Mouse (Mus musculus): ENCODE results near the gene Acsl1.
A peak's percentile ranks its signal among the peaks of the same experiment; 100 is the strongest.

Acsl1 gene

DNA sequence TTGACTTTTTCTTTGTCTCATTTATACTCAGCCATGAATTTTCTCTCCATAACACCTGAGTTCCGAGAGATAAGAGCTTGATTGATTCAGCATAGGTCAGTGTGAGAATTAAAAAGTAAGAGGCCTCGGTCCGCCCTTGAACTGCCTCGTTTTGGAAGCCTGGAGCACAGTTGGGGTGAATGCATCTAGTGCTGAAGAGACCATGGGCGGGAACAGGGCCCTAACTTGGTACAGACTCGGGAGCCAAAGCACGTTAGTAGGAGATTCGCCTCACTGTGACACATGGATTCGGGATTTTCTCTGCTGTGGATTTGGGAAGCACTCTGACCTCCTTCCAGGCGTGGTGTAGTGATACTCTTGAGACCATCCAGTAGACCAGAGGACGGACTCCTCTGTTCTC, 4.6 kb downstream of the Acsl1 start:
- no peak for DNase-seq (ENCODE audit: low read depth)

DNA sequence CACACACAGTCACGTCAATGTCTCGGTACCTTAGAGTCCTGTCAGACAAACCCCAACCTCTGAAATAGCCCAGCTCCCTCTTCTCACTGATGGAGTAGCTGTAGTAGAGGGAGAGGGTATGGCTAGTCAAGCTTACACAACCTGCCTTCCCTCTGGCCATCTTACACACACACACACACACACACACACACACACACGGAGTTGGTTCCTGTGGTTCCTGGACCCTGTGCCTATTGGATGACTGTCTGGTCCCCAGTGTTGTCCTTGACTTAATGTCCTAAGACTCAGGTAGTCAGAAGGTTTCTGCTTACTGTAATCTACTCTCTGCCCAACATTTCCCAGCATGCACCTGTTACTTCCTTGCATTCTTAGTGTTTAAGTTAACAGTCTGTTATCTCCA, 5.1 kb downstream of the Acsl1 start:
- no peak for DNase-seq (ENCODE audit: low read depth)

DNA sequence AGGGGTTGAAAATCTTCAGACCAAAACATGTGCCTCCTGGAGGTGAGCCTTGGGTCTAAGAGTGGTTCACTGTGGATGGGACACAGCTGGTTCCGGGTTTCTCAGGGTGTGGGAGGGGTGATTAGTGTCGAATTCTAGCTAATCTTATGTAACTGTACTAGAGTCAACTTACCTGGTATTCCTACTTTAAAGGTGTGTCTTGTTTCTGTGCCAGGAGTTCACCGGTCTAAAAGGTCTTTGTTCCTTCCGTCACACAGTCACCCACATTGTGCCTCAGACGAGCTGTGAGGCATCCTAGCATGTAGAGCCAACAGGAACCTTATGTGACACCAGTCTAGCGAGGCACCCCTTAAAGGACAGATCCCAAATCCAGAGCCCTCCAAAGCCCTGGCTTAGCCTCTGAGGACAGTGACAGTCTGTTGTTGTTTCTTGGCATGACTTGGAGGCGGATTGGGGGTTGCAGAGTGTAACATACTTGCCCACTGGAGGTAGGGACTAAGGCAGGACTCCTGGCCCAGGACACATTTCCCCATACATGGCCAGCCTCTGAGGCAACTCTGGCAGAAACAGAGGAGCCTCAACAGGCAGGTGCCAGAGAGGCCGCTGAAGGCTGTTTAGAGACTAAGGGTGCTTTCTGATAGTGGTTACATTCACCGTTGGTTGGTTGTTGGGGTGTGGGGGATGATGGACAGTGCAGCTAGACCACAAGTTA, 7.1 kb downstream of the Acsl1 start:
- no peak for DNase-seq (ENCODE audit: low read depth)

DNA sequence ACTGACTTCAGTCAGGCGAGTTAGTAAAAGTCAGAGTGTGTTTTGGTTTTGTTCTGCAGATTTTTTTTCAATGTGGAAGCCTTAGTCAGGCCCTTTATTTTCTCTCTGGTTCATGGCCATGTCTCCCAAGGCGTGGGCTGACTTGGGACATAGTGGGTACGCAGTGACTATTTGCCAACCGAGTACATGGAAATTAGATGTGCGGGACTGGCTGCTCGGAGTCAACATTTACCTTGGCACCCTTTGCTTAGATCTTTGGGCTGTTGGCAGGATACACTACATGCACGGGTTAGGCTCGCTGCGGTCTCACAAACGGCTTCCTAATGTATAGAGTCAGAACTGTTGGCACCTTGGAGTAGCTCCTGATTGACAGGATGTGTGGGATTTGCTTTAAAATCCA, 7.9 kb downstream of the Acsl1 start:
- DNase-seq (ENCODE audit: low read depth), result no peak

DNA sequence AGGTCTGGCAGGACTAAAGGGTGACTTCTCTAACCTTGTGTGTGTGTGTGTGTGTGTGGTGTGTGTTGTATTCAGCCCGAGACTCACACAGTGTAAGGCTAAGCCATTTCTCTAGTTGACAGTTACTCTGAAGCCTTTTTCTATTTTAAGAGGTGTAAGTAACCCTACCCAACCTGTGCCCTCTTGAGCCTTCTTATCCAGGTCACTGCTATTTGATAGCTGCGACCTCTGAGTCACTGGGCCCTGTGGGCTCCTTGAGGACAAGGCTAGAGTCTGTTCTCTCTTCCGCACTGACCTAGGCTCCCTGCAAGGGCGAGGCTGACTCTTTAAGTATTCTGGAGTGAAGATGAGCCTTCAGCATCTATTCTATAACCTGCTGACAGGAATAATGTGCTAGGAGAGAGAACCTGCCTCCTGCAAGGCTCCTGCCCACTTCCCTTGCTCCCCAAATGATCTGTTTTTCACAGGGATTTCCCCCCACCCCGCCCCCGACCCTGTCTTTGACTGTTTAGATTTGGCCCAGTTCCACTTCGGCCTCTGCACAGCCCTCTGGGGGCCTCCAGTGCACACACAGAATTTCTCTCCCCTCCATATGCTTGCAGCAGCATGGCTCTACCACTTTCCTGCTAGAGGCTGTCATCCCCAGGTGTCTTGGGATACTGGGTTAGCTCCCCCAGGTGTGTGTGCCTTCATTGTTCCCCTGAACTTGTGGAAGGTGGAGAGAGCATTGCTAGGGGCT, 9.1 kb downstream of the Acsl1 start:
- no peak for DNase-seq (ENCODE audit: low read depth)

DNA sequence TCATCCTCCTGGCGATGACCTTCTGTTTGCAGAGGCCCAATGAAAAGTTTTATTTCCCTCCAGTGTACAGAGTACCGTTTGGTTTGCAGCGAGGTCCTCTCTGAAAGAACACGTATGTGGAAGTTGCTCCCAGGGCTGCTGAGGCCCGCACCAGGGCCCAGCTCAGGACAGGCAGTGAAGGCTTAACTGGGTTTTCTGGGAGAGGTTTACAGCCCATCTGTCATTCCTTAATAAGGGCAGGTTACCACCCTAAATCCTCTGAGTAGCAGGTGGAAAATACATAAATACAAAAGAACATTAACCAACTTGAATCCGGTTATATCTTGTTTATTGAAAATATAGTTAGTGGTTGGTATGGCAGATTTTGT, 9.7 kb downstream of the Acsl1 start:
- DNase-seq (ENCODE audit: low read depth), result no peak

GRCm38 (mm10) chr8:46482771-46483170, 11.9 kb downstream of the Acsl1 start:
- no peak for DNase-seq (ENCODE audit: low read depth)

- DNase-seq (ENCODE audit: low read depth), result no peak
Measured at GRCm38 (mm10) chr8:46483247-46483646, 12.4 kb downstream of the Acsl1 start.

DNA sequence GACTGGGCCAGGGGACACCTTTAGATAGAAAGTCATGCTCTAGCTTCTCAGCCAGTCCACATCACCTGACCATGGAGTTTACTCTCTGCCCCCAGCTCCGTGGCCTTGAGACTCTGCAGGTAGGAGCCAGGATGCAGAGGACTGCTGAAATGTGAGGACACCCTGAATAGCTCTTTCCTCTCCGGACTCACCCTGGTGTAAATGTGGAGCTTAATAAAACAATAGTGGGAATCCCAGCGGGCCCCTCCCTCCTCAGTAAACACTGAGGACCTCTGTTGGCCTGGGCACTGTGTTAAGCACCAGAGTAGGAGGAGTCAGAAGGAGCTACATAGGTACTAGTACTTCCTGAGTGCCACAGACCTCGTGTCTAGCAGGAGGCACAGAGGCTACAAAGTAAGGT, 13.2 kb downstream of the Acsl1 start:
- no peak for DNase-seq (ENCODE audit: low read depth)

GRCm38 (mm10) chr8:46484931-46485463, 14.2 kb downstream of the Acsl1 start:
- DNase-seq (ENCODE audit: low read depth), result peak; percentile 46

DNA sequence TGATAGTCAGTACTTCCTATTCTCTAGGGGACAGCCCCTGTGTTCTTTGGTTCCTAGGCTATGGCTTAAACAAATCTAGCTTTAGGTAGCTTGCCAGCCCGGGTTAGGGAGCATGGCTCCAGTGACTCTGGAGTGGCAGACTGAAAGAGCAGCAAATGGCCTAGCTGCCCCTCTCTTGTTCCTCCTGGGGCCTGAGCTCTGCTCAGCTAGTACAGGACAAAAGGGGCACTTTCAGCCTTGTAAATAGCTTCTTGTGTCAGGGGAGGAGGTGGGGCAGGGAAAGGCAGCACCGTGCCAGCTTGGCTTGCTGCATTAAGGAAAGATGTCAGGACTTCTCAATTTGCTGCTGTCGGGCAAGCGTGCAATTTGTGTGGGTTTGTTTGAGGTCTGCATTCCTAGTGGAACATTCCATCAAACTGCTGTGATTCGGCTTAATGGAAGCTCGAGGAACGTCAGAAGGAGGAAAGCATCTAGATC, 17.3 kb downstream of the Acsl1 start:
- no peak for DNase-seq (ENCODE audit: low read depth)

- no peak for DNase-seq (ENCODE audit: low read depth)
Measured at GRCm38 (mm10) chr8:46489196-46489595, 18.4 kb downstream of the Acsl1 start.

GRCm38 (mm10) chr8:46490250-46490649, 19.4 kb downstream of the Acsl1 start:
- DNase-seq (ENCODE audit: low read depth), result no peak

- no peak for DNase-seq (ENCODE audit: low read depth)
Measured at GRCm38 (mm10) chr8:46490821-46491220, 20.0 kb downstream of the Acsl1 start.

- DNase-seq (ENCODE audit: low read depth), result no peak
Measured at GRCm38 (mm10) chr8:46493495-46494170, 22.8 kb downstream of the Acsl1 start.

DNA sequence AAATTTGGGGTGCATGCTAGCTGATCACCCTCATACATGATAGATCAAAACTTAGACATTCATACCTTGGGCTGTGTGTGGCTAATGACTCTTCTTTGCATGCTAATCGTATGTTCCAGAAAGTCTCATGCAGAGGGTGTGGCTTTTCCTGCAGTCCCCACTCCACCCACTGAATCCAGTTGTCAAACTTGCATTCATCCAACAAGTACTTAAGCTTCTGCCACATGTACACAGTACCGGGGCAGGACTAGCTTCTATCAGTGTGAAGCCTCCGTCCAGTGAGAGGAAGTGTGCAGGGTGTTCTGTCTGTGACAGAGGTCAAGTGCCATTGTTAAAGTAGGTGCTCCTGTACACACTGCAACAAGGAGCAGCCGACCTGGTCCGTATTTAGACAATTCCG, 26.0 kb downstream of the Acsl1 start:
- no peak for DNase-seq (ENCODE audit: low read depth)

DNA sequence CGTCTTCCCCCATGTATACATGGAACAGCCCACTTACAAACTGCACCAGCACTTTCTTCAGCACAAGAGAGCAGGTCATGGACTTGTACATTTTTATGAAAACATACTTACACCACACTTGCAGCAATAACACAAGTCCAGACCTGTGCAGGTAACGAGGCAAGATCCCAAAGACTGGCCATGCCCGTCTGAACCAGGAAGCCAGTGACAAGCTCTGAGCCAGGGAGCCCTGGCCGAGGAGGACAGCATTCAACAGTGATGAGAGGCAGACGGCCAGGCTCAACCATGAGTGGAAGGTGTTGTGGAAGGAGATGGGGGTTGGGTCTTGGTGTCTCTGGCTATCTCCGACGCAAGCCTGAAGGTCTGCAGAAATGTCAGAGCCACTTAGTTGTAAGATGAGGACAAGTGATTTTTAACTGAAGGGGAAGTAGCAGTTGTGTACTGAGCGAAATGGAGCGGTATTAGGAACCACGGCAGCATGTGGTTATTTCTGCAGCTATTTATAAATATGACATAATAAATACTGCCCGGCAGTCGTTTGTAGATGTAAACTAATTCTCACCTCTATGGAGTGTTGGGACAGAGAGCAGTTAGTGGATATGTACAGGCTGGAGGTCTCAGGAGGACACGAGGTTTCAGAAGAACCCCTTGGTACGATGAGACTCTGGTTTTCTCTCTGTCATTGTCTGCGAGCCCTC, 26.6 kb downstream of the Acsl1 start:
- DNase-seq (ENCODE audit: low read depth), result peak; percentile 53

- DNase-seq (ENCODE audit: low read depth), result no peak
Measured at GRCm38 (mm10) chr8:46499376-46500061, 28.7 kb downstream of the Acsl1 start.

DNA sequence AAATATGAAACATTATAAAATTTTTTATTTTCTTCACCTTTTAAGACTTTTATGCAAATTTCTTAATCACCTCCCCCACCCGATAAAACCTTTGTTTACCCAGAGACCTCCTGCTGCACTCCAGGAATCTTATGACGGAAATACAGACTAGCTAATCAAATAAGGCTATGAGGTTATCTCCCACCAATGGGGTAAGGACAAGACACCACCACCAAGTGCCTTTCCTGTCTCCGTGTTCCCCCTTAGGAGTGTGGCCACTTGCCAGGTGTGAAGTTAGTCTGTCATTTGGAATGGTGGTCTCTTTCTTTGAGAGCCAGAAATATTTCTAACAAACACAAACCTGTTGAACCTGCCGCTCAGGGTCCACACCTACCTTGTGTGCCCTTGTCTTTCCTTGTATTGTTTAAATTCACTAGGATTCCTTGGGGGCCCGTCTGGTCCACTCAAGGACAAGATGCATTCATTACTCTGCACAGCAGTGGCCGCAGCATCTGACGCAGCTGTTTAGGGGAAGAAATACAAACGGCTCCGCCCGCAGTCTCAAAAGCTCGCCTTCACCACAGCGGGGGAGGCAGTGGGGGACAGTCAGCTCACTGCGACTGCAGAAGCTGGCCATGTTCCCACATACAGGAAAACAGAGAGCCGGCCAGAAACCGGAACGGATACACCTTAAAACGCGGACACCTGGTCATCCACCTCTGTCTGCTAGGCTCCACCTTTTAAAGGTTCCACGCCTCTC, 31.7 kb downstream of the Acsl1 start:
- DNase-seq (ENCODE audit: low read depth), result no peak

DNA sequence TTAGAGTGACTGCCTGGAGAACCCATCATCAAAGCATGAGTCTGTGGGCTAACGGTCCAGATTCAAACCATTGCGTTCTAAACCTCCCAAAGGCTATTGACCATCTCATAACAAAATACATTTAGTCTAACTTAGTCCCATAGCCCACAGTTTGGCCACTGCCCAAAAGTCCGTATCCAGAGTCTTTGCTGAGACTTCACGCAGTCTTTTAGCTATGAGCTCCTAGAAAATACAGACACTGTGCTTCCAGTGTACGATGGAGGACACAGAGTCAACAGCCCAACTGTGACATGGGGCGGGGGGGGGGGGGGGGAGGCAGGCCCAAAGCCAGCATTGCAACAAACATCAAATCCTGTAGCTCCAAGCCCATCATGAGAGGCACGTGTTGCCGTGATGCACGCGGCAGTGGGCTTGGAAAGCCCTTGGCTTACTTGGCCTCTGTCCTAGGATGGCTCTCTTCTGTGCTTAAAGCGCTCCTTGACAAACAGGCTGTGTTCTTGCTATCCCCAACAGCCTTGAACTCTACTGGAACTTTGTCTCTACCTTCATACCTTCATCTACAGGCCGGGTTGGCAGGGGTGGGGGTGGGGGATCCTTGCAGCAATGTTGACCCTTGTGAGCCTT, 32.3 kb downstream of the Acsl1 start:
- no peak for DNase-seq (ENCODE audit: low read depth)

Data from 416B (cell line).